Mouse (Mus musculus): ENCODE measurements around the gene Krtap4-1. TPM values are rescaled to one million over a fixed set of nuclear protein-coding genes. Genes with fewer than 3 reads are reported as not detected.
"Not testable (repeated sequence)": the region's sequence is repeated elsewhere in the genome, so short reads cannot be mapped to it uniquely, and the experiment has no call there.

Gene Krtap4-1
- total RNA-seq (2021) = not detected
- long read RNA-seq = 0 reads

GRCm38 (mm10) chr11:99628138-99628537, at the start of gene Krtap4-1:
Gene Krtap4-1, minus strand, starts transcription at chr11:99628238.
- DNase-seq (ENCODE audit: low spot score in 2 of 2) = no peak

- no peak for DNase-seq (ENCODE audit: low spot score in 2 of 2)
These were observed 37.8 kb upstream of the Krtap4-1 start, which contains the start of gene Krtap4-6 for GRCm38 (mm10) chr11:99665860-99666259. Gene Krtap4-6, minus strand, starts transcription at chr11:99665960.

- DNase-seq (ENCODE audit: low spot score in 2 of 2) = no peak
These were observed 34.8 kb upstream of the Krtap4-1 start for GRCm38 (mm10) chr11:99662802-99663201.

- no peak for DNase-seq (ENCODE audit: low spot score in 2 of 2)
These were observed 31.2 kb upstream of the Krtap4-1 start for GRCm38 (mm10) chr11:99659256-99659655.

- DNase-seq (ENCODE audit: low spot score in 2 of 2) = not testable (repeated sequence)
These were observed 30.5 kb upstream of the Krtap4-1 start, which contains the start of gene Gm11563 for GRCm38 (mm10) chr11:99658467-99659010. Gene Gm11563, minus strand, starts transcription at chr11:99658960.

GRCm38 (mm10) chr11:99657051-99657450, 29.0 kb upstream of the Krtap4-1 start:
- DNase-seq (ENCODE audit: low spot score in 2 of 2) = no peak

- DNase-seq (ENCODE audit: low spot score in 2 of 2) = no peak
These were observed 22.1 kb upstream of the Krtap4-1 start, which contains the start of gene Gm11555 for GRCm38 (mm10) chr11:99650136-99650535. Gene Gm11555, minus strand, starts transcription at chr11:99650236.

GRCm38 (mm10) chr11:99646444-99646843, 18.4 kb upstream of the Krtap4-1 start:
- peak in 1 of 2 experiments; percentile 16 for DNase-seq (ENCODE audit: low spot score in 2 of 2)

- DNase-seq (ENCODE audit: low spot score in 2 of 2) = no peak
These were observed 16.3 kb upstream of the Krtap4-1 start for GRCm38 (mm10) chr11:99644351-99644750.

- not testable (repeated sequence) for DNase-seq (ENCODE audit: low spot score in 2 of 2)
These were observed 15.6 kb upstream of the Krtap4-1 start, which contains the start of gene Krtap4-7 for GRCm38 (mm10) chr11:99643635-99644139. Gene Krtap4-7, minus strand, starts transcription at chr11:99644089.

- DNase-seq (ENCODE audit: low spot score in 2 of 2) = no peak
These were observed 12.9 kb upstream of the Krtap4-1 start for GRCm38 (mm10) chr11:99640926-99641325.

GRCm38 (mm10) chr11:99637086-99637485, 9.0 kb upstream of the Krtap4-1 start:
- no peak for DNase-seq (ENCODE audit: low spot score in 2 of 2)

- DNase-seq (ENCODE audit: low spot score in 2 of 2) = no peak
These were observed 6.7 kb upstream of the Krtap4-1 start, which contains the start of gene Krtap4-2 for GRCm38 (mm10) chr11:99634653-99635134. Gene Krtap4-2, minus strand, starts transcription at chr11:99635084.

- no peak for DNase-seq (ENCODE audit: low spot score in 2 of 2)
These were observed 5.3 kb upstream of the Krtap4-1 start for GRCm38 (mm10) chr11:99633293-99633692.

- DNase-seq (ENCODE audit: low spot score in 2 of 2) = no peak
These were observed 2.9 kb upstream of the Krtap4-1 start for GRCm38 (mm10) chr11:99630890-99631289.

GRCm38 (mm10) chr11:99620335-99620734, 7.7 kb downstream of the Krtap4-1 start, which contains the start of gene Gm11562:
Gene Gm11562, minus strand, starts transcription at chr11:99620435.
- DNase-seq (ENCODE audit: low spot score in 2 of 2) = no peak

- DNase-seq (ENCODE audit: low spot score in 2 of 2) = no peak
These were observed 13.2 kb downstream of the Krtap4-1 start, which contains the start of gene Krtap2-4 for GRCm38 (mm10) chr11:99614796-99615363. Gene Krtap2-4, minus strand, starts transcription at chr11:99614846.

- DNase-seq (ENCODE audit: low spot score in 2 of 2) = not testable (repeated sequence)
These were observed 17.9 kb downstream of the Krtap4-1 start, which contains the start of gene Gm11937 for GRCm38 (mm10) chr11:99610089-99610488. Gene Gm11937, minus strand, starts transcription at chr11:99610189.

GRCm38 (mm10) chr11:99609126-99609525, 18.9 kb downstream of the Krtap4-1 start:
- peak; percentile 10 to 17 for DNase-seq (ENCODE audit: low spot score in 2 of 2)

GRCm38 (mm10) chr11:99603208-99603607, 24.8 kb downstream of the Krtap4-1 start, which contains the start of gene Gm11938:
Gene Gm11938, minus strand, starts transcription at chr11:99603308.
- not testable (repeated sequence) for DNase-seq (ENCODE audit: low spot score in 2 of 2)

GRCm38 (mm10) chr11:99597742-99598141, 30.3 kb downstream of the Krtap4-1 start, which contains the start of gene Krtap9-3:
Gene Krtap9-3, minus strand, starts transcription at chr11:99598105.
- not testable (repeated sequence) for DNase-seq (ENCODE audit: low spot score in 2 of 2)

GRCm38 (mm10) chr11:99590981-99591380, 37.1 kb downstream of the Krtap4-1 start, which contains the start of gene Krtap1-3:
Gene Krtap1-3, minus strand, starts transcription at chr11:99591339.
- DNase-seq (ENCODE audit: low spot score in 2 of 2) = no peak
